ENCODE assay signal across 8 mouse cellular contexts in the genomic region with DNA sequence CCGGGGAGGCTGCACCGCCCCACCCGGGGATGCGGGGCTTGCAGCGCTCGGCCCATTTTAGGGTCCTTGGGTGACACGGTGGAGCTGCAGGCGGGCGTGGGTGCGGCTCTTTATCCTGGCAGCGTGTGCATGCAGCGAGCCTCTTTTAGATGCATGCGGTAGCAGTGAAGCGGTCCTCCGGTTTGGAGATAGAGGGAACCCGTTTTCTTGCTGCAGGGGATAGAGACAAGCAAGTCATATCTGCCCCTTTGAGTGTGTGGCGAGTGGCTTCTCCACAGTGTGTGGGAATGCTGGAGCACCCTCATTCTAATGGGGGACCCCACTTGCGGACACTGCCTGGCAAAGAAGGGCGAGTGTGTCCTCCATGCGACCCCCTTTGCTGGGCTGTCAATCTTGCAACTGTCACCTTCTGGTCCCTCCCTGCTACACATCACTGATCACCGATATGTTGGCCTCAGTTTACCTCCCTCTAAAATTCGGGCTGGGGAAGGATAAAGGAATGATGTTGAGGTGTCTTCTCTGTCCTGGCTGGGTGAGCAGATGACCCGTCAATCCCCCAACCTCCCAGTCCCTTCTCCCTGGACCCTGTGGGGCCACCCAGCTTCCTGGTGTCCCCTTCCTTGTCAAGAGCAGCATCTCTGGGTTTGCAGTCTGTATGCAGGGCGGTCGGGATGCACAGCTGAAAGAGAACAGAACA. TPM values are rescaled to one million over a fixed set of nuclear protein-coding genes. Genes with fewer than 3 reads are reported as not detected.
A peak's percentile ranks its signal among the peaks of the same experiment; 100 is the strongest.
DNase-seq lines count a peak whose midpoint lies in the region; ATAC-seq and TF ChIP-seq lines count a peak whose summit lies in the region.

No protein-coding gene starts in this region.

- no peak for DNase-seq in heart, embryonic 10.5 days (ENCODE audit: low spot score)
- DNase-seq in heart, postnatal 10 days: no peak
- no peak for DNase-seq in ES-E14 (ENCODE audit: low read depth, low spot score)
- DNase-seq in forebrain, postnatal 0 days: no peak
- DNase-seq in liver, postnatal 0 days: no peak
- DNase-seq in layer of hippocampus, adult 9-11 months: no peak
- DNase-seq in layer of hippocampus, adult 8-10 months (ENCODE audit: low spot score in 2 of 2): no peak
- DNase-seq in adrenal gland, adult 8-10 months: no peak

- H3K9ac ChIP-seq in ES-E14 (ENCODE audit: insufficient read depth, low read depth, low read length, poor library complexity, severe bottlenecking): peak overlapping the region; percentile 97
- H3K9ac ChIP-seq in forebrain, postnatal 0 days: peak overlapping the region; percentile 85
- H3K9ac ChIP-seq in liver, postnatal 0 days (replicated peaks): peak overlapping the region; percentile 73

- H3K4me1 ChIP-seq in heart, embryonic 10.5 days: peaks cover 57% of the 10 kb centered on the region
- peaks cover 4 to 27% of the 10 kb centered on the region in 2 experiments for H3K4me1 ChIP-seq in ES-E14 (ENCODE audit: control insufficient read depth in 2 of 2, insufficient read depth in 2 of 2, low read length in 2 of 2, poor library complexity in 1 of 2)
- H3K4me1 ChIP-seq in forebrain, postnatal 0 days (ENCODE audit: insufficient read depth): peaks cover 10% of the 10 kb centered on the region
- peaks cover 68% of the 10 kb centered on the region for H3K4me1 ChIP-seq in liver, postnatal 0 days (ENCODE audit: insufficient read depth)

- no peaks in the 10 kb centered on the region for H3K9me3 ChIP-seq in heart, embryonic 10.5 days
- H3K9me3 ChIP-seq in ES-E14 (ENCODE audit: control insufficient read depth, insufficient read depth, low read depth, low read length): no peaks in the 10 kb centered on the region
- no peaks in the 10 kb centered on the region for H3K9me3 ChIP-seq in forebrain, postnatal 0 days (ENCODE audit: low read length)
- no peaks in the 10 kb centered on the region for H3K9me3 ChIP-seq in liver, postnatal 0 days (ENCODE audit: low read length)

- ATAC-seq in forebrain, postnatal 0 days: no peak
- ATAC-seq in liver, postnatal 0 days: no peak; the same call in 1 of the 2 replicates

- peaks cover 32% of the 10 kb centered on the region for H3K27me3 ChIP-seq in heart, embryonic 10.5 days (ENCODE audit: insufficient read depth, poor library complexity, severe bottlenecking)
- H3K27me3 ChIP-seq in forebrain, postnatal 0 days (ENCODE audit: insufficient read depth, low read length): no peaks in the 10 kb centered on the region
- no peaks in the 10 kb centered on the region for H3K27me3 ChIP-seq in liver, postnatal 0 days (ENCODE audit: insufficient read depth, low read length)

- TF ChIP-seq CTCF in forebrain, postnatal 0 days (IDR thresholded peaks at IDR 0.05; ENCODE audit: low read depth): peak; percentile 10
- 0 out of 2 replicates have a peak, but pooled peaks have one; percentile 0 for TF ChIP-seq CTCF in liver, postnatal 0 days (IDR thresholded peaks at IDR 0.05; ENCODE audit: low read depth)

- peak overlapping the region; percentile 79 for H3K4me3 ChIP-seq in heart, embryonic 10.5 days
- H3K4me3 ChIP-seq in ES-E14 (ENCODE audit: insufficient read depth in 1 of 2, low read depth in 1 of 2, low read length in 2 of 2, poor library complexity in 1 of 2, severe bottlenecking in 1 of 2): peak overlapping the region; percentile 83 to 97
- H3K4me3 ChIP-seq in forebrain, postnatal 0 days (ENCODE audit: low read depth, low read length): peak overlapping the region; percentile 68
- peak overlapping the region; percentile 72 for H3K4me3 ChIP-seq in liver, postnatal 0 days (ENCODE audit: low read depth, low read length)

- intact Hi-C loops in heart, postnatal 10 days (cut with DNase I): no loop called here

- TF ChIP-seq EP300 in liver, postnatal 0 days (IDR thresholded peaks at IDR 0.05; ENCODE audit: low read depth): no peak

- H3K4me2 ChIP-seq in forebrain, postnatal 0 days (ENCODE audit: low read depth): peak overlapping the region; percentile 75
- peak overlapping the region; percentile 96 for H3K4me2 ChIP-seq in liver, postnatal 0 days (ENCODE audit: low read depth, low read length)

- in situ Hi-C loops in ES-E14 (cut with MboI; ENCODE audit: low sequenced_read_pairs in 2 of 2, unreplicated experiment in 2 of 2): no loop called here

- peaks cover 12% of the 10 kb centered on the region for H3K36me3 ChIP-seq in heart, embryonic 10.5 days
- H3K36me3 ChIP-seq in ES-E14 (ENCODE audit: control insufficient read depth, insufficient read depth, low read length, poor library complexity, severe bottlenecking): peaks cover 5% of the 10 kb centered on the region; the same call in 1 of the 2 replicates
- H3K36me3 ChIP-seq in forebrain, postnatal 0 days (ENCODE audit: insufficient read depth): no peaks in the 10 kb centered on the region
- no peaks in the 10 kb centered on the region; the same call in 1 of the 2 replicates for H3K36me3 ChIP-seq in liver, postnatal 0 days (replicated peaks; ENCODE audit: insufficient read depth, low read length)

- peak overlapping the region; percentile 95 for H3K27ac ChIP-seq in heart, embryonic 10.5 days
- H3K27ac ChIP-seq in ES-E14 (ENCODE audit: insufficient read depth, low read depth, low read length, poor library complexity, severe bottlenecking): no peak overlapping the region
- H3K27ac ChIP-seq in forebrain, postnatal 0 days (ENCODE audit: low read depth, low read length): peak overlapping the region; percentile 88
- H3K27ac ChIP-seq in liver, postnatal 0 days (ENCODE audit: low read depth): peak overlapping the region; percentile 94

- WGBS in heart, embryonic 10.5 days: 5% methylated on average over 25 of the region's 25 CpGs
- WGBS in forebrain, postnatal 0 days: 2% methylated on average over 25 of the region's 25 CpGs
- WGBS in liver, postnatal 0 days (ENCODE audit: insufficient replicate concordance): 3% methylated on average over 25 of the region's 25 CpGs

TF ChIP-seq in ES-E14, 5 proteins besides CTCF, POLR2A, EP300 and RAD21:
- TF ChIP-seq HCFC1 (IDR thresholded peaks at IDR 0.05; ENCODE audit: borderline replicate concordance, insufficient read depth, low read length): no peak
- no peak for TF ChIP-seq ZC3H11A (IDR thresholded peaks at IDR 0.05; ENCODE audit: borderline replicate concordance, low read depth, low read length)
- TF ChIP-seq CHD2 (IDR thresholded peaks at IDR 0.05; ENCODE audit: low read depth, low read length): no peak
- no peak for TF ChIP-seq MAFK (IDR thresholded peaks at IDR 0.05; ENCODE audit: insufficient read depth, low read depth, low read length)
- TF ChIP-seq ZNF384 (IDR thresholded peaks at IDR 0.05; ENCODE audit: low read depth, low read length): no peak

RNA-seq across cellular contexts. Expression of a gene that starts 0.7 kb away (rescaled TPM):
- polyA plus RNA-seq in heart, embryonic 10.5 days (2016; fragmentation: Nextera tagmentation; extraction: Ambion mirVana): 42.6 and 55.9 TPM in 2 replicates
- 10 to 100 TPM; 43.2 to 46.4 TPM for total RNA-seq in heart, postnatal 10 days (2021)
- total RNA-seq in ES-E14 (2012; rRNA removed): 27.3 and 34.6 TPM in 2 replicates
- 189 and 229 TPM in 2 replicates for total RNA-seq in forebrain, postnatal 0 days (2014; rRNA removed)
- 110 and 130 TPM in 2 replicates for polyA plus RNA-seq in forebrain, postnatal 0 days (2015; fragmentation: Nextera tagmentation; extraction: Ambion mirVana)
- 8.8 and 9.7 TPM in 2 replicates for polyA plus RNA-seq in liver, postnatal 0 days (2015; fragmentation: Nextera tagmentation; extraction: Ambion mirVana)
- 100 to 1,000 TPM; 267 to 303 (median 296) TPM for total RNA-seq in layer of hippocampus, adult 8-10 months (2022)
- 10 to 100 TPM; 42.6 to 61.1 (median 53.3) TPM for total RNA-seq in adrenal gland, adult 8-10 months (2022)

RNA-seq across cellular contexts. Expression of a gene that starts 2.1 kb away (rescaled TPM):
- 1.8 and 4.4 TPM in 2 replicates for polyA plus RNA-seq in heart, embryonic 10.5 days (2016; fragmentation: Nextera tagmentation; extraction: Ambion mirVana)
- total RNA-seq in heart, postnatal 10 days (2021): under 1 TPM; 0.14 to 0.37 TPM
- total RNA-seq in ES-E14 (2012; rRNA removed): 5.2 and 15.2 TPM in 2 replicates
- total RNA-seq in forebrain, postnatal 0 days (2014; rRNA removed): 6.3 and 8.5 TPM in 2 replicates
- 5.7 and 6.4 TPM in 2 replicates for polyA plus RNA-seq in forebrain, postnatal 0 days (2015; fragmentation: Nextera tagmentation; extraction: Ambion mirVana)
- polyA plus RNA-seq in liver, postnatal 0 days (2015; fragmentation: Nextera tagmentation; extraction: Ambion mirVana): 1.7 and 1.8 TPM in 2 replicates
- total RNA-seq in layer of hippocampus, adult 8-10 months (2022): 1 to 10 TPM in 2 of 4 experiments, under 1 TPM in 2; 0.73 to 1.2 (median 0.90) TPM
- total RNA-seq in adrenal gland, adult 8-10 months (2022): under 1 TPM; 0.22 to 0.81 (median 0.29) TPM

RNA-seq across cellular contexts. Expression of a gene that starts 26.7 kb away (rescaled TPM):
- polyA plus RNA-seq in heart, embryonic 10.5 days (2016; fragmentation: Nextera tagmentation; extraction: Ambion mirVana): 56.5 and 57.0 TPM in 2 replicates
- 10 to 100 TPM; 66.5 to 68.3 TPM for total RNA-seq in heart, postnatal 10 days (2021)
- total RNA-seq in ES-E14 (2012; rRNA removed): 72.3 and 90.2 TPM in 2 replicates
- 43.3 and 44.6 TPM in 2 replicates for total RNA-seq in forebrain, postnatal 0 days (2014; rRNA removed)
- 22.8 and 24.8 TPM in 2 replicates for polyA plus RNA-seq in forebrain, postnatal 0 days (2015; fragmentation: Nextera tagmentation; extraction: Ambion mirVana)
- polyA plus RNA-seq in liver, postnatal 0 days (2015; fragmentation: Nextera tagmentation; extraction: Ambion mirVana): 21.1 and 23.2 TPM in 2 replicates
- 10 to 100 TPM; 32.0 to 45.0 (median 39.1) TPM for total RNA-seq in layer of hippocampus, adult 8-10 months (2022)
- total RNA-seq in adrenal gland, adult 8-10 months (2022): 10 to 100 TPM; 61.9 to 72.3 (median 66.4) TPM

RNA-seq across cellular contexts. Expression of a gene that starts 26.7 kb away (rescaled TPM):
- polyA plus RNA-seq in heart, embryonic 10.5 days (2016; fragmentation: Nextera tagmentation; extraction: Ambion mirVana): 284 and 285 TPM in 2 replicates
- total RNA-seq in heart, postnatal 10 days (2021): 100 to 1,000 TPM in 1 of 2 experiments, 10 to 100 TPM in 1; 93.4 to 108 TPM
- total RNA-seq in ES-E14 (2012; rRNA removed): 114 and 138 TPM in 2 replicates
- total RNA-seq in forebrain, postnatal 0 days (2014; rRNA removed): 90.2 and 94.9 TPM in 2 replicates
- 134 and 148 TPM in 2 replicates for polyA plus RNA-seq in forebrain, postnatal 0 days (2015; fragmentation: Nextera tagmentation; extraction: Ambion mirVana)
- polyA plus RNA-seq in liver, postnatal 0 days (2015; fragmentation: Nextera tagmentation; extraction: Ambion mirVana): 110 and 112 TPM in 2 replicates
- 10 to 100 TPM; 32.5 to 49.5 (median 40.8) TPM for total RNA-seq in layer of hippocampus, adult 8-10 months (2022)
- 100 to 1,000 TPM; 100 to 139 (median 113) TPM for total RNA-seq in adrenal gland, adult 8-10 months (2022)

RNA-seq across cellular contexts. Expression of a gene that starts 27.4 kb away (rescaled TPM):
- polyA plus RNA-seq in heart, embryonic 10.5 days (2016; fragmentation: Nextera tagmentation; extraction: Ambion mirVana): 37.2 and 51.6 TPM in 2 replicates
- total RNA-seq in heart, postnatal 10 days (2021): 10 to 100 TPM; 21.0 to 23.6 TPM
- 53.1 and 54.9 TPM in 2 replicates for total RNA-seq in ES-E14 (2012; rRNA removed)
- total RNA-seq in forebrain, postnatal 0 days (2014; rRNA removed): 24.2 and 43.4 TPM in 2 replicates
- polyA plus RNA-seq in forebrain, postnatal 0 days (2015; fragmentation: Nextera tagmentation; extraction: Ambion mirVana): 19.9 and 24.2 TPM in 2 replicates
- polyA plus RNA-seq in liver, postnatal 0 days (2015; fragmentation: Nextera tagmentation; extraction: Ambion mirVana): 12.4 and 12.9 TPM in 2 replicates
- total RNA-seq in layer of hippocampus, adult 8-10 months (2022): 10 to 100 TPM; 28.2 to 31.3 (median 30.2) TPM
- total RNA-seq in adrenal gland, adult 8-10 months (2022): 10 to 100 TPM; 37.7 to 47.5 (median 42.5) TPM
